Comparison of ENCODE assay signal across 22 mouse cellular contexts in the genomic region with DNA sequence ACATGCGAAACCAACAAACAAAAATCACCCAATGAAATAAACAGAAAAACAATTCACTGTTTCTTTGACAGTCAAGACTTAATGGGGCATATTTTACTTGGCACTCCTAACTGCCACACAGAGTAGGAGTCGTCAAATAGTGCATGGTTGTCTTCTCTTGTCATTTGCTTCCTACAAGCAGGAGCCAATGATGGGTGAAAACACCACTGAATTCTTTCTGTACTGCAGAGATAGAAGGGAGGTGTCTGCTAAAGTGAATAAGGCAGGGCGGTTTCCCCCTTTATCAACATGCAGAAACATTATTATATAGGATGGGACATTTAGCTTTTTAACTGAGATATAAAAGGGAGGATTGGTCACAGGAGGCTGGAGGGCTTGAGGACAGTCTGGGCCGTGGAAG. TPM values are rescaled to one million over a fixed set of nuclear protein-coding genes. Genes with fewer than 3 reads are reported as not detected.
DNase-seq lines count a peak whose midpoint lies in the region; ATAC-seq and TF ChIP-seq lines count a peak whose summit lies in the region.
"Had no signal": no experiment of that assay in that cellular context is flagged by ENCODE, and none has a peak within 500 bp of the region (broad histone marks: within the 10 kb centered on the region; RNA-seq: fewer than 3 reads in every experiment).

No protein-coding gene starts in this region.

- H3K4me3 ChIP-seq in embryonic fibroblast, embryonic 13.5 days (ENCODE audit: insufficient read depth, low read length), result no peak overlapping the region
- no peak overlapping the region for H3K4me3 ChIP-seq in liver, embryonic 12.5 days
- no peak overlapping the region for H3K4me3 ChIP-seq in liver, postnatal 0 days (ENCODE audit: low read depth, low read length)
- H3K4me3 ChIP-seq in limb, embryonic 10.5 days, result no peak overlapping the region
- H3K4me3 ChIP-seq: heart, embryonic 12.5 days had no signal

- peak overlapping the region; percentile 20; the same call in 1 of the 2 replicates for H3K27ac ChIP-seq in embryonic fibroblast, embryonic 13.5 days (ENCODE audit: insufficient read depth, low read length)
- peak overlapping the region; percentile 63 for H3K27ac ChIP-seq in liver, embryonic 12.5 days
- H3K27ac ChIP-seq in liver, postnatal 0 days (ENCODE audit: low read depth), result no peak overlapping the region
- H3K27ac ChIP-seq in limb, embryonic 10.5 days, result no peak overlapping the region
- H3K27ac ChIP-seq: hindbrain, embryonic 14.5 days had no signal

- no peaks in the 10 kb centered on the region for H3K9me3 ChIP-seq in liver, embryonic 12.5 days (replicated peaks)
- H3K9me3 ChIP-seq in liver, postnatal 0 days (ENCODE audit: low read length), result no peaks in the 10 kb centered on the region
- H3K9me3 ChIP-seq in limb, embryonic 10.5 days (replicated peaks), result no peaks in the 10 kb centered on the region
- H3K9me3 ChIP-seq: heart, embryonic 12.5 days had no signal

- no peaks in the 10 kb centered on the region for H3K27me3 ChIP-seq in liver, embryonic 12.5 days (replicated peaks)
- H3K27me3 ChIP-seq in liver, postnatal 0 days (ENCODE audit: insufficient read depth, low read length), result no peaks in the 10 kb centered on the region
- no peaks in the 10 kb centered on the region for H3K27me3 ChIP-seq in limb, embryonic 10.5 days (ENCODE audit: low read depth, poor library complexity, severe bottlenecking)
- H3K27me3 ChIP-seq: heart, embryonic 12.5 days had no signal

- DNase-seq in Muller cell, postnatal 12 days (ENCODE audit: inconsistent ontology term), result peak; percentile 4
- DNase-seq in liver, postnatal 0 days, result no peak
- DNase-seq in thymus, postnatal 0 days (ENCODE audit: low spot score), result no peak
- no peak for DNase-seq in kidney, postnatal 10 days
- DNase-seq in limb, embryonic 10.5 days (ENCODE audit: low spot score), result no peak
- DNase-seq in heart, adult 11 months, result no peak
- DNase-seq: adrenal gland, postnatal 25 days; cerebellum, adult 8-10 months; cerebellum, postnatal 25 days; gastrocnemius, postnatal 14 days; heart, adult 18-20 months; kidney, postnatal 25 days; lung, embryonic 14.5 days; lung, postnatal 14 days; thymus, postnatal 25 days had no signal

- WGBS in liver, embryonic 12.5 days (ENCODE audit: insufficient replicate concordance), result 34% methylated on average over 4 of the region's 4 CpGs
- 52% methylated on average over 4 of the region's 4 CpGs for WGBS in liver, postnatal 0 days (ENCODE audit: insufficient replicate concordance)
- 80% methylated on average over 4 of the region's 4 CpGs for WGBS in limb, embryonic 10.5 days

- peaks cover 6% of the 10 kb centered on the region for H3K4me1 ChIP-seq in embryonic fibroblast, embryonic 13.5 days (ENCODE audit: control insufficient read depth, insufficient read depth, low read length)
- H3K4me1 ChIP-seq in liver, embryonic 12.5 days, result peaks cover 26% of the 10 kb centered on the region
- H3K4me1 ChIP-seq in liver, postnatal 0 days (ENCODE audit: insufficient read depth), result no peaks in the 10 kb centered on the region
- no peaks in the 10 kb centered on the region for H3K4me1 ChIP-seq in limb, embryonic 10.5 days
- H3K4me1 ChIP-seq: heart, embryonic 12.5 days had no signal

- H3K36me3 ChIP-seq in liver, embryonic 12.5 days, result no peaks in the 10 kb centered on the region
- no peaks in the 10 kb centered on the region for H3K36me3 ChIP-seq in liver, postnatal 0 days (replicated peaks; ENCODE audit: insufficient read depth, low read length)
- no peaks in the 10 kb centered on the region for H3K36me3 ChIP-seq in limb, embryonic 10.5 days
- H3K36me3 ChIP-seq: heart, embryonic 12.5 days had no signal

- no peak for TF ChIP-seq POLR2A in embryonic fibroblast, embryonic 13.5 days (IDR thresholded peaks at IDR 0.05; ENCODE audit: low read depth, low read length)

- H3K9ac ChIP-seq in liver, embryonic 12.5 days, result no peak overlapping the region
- H3K9ac ChIP-seq in liver, postnatal 0 days (replicated peaks), result no peak overlapping the region
- H3K9ac ChIP-seq: heart, embryonic 12.5 days; hindbrain, embryonic 14.5 days; lung, embryonic 14.5 days had no signal

- peak; percentile 60 for TF ChIP-seq EP300 in liver, postnatal 0 days (IDR thresholded peaks at IDR 0.05; ENCODE audit: low read depth)

- H3K4me2 ChIP-seq in liver, embryonic 12.5 days, result peak overlapping the region; percentile 19
- no peak overlapping the region for H3K4me2 ChIP-seq in liver, postnatal 0 days (ENCODE audit: low read depth, low read length)
- H3K4me2 ChIP-seq: heart, embryonic 12.5 days; hindbrain, embryonic 14.5 days; lung, embryonic 14.5 days; midbrain, embryonic 11.5 days had no signal

- ATAC-seq in liver, embryonic 12.5 days, result peak; percentile 94
- ATAC-seq in liver, postnatal 0 days, result peak; percentile 64
- ATAC-seq: forebrain, embryonic 16.5 days; intestine, postnatal 0 days had no signal

- TF ChIP-seq CTCF in embryonic fibroblast, embryonic 13.5 days (IDR thresholded peaks at IDR 0.05; ENCODE audit: borderline replicate concordance, insufficient read depth, low read length), result no peak
- TF ChIP-seq CTCF in liver, postnatal 0 days (IDR thresholded peaks at IDR 0.05; ENCODE audit: low read depth), result no peak

RNA-seq across cellular contexts. Expression of a gene that starts 13.0 kb away (rescaled TPM):
- 36.1 and 38.2 TPM in 2 replicates for polyA plus RNA-seq in embryonic fibroblast, embryonic 13.5 days (2011; ENCODE audit: insufficient read length, low read depth, missing spikeins)
- polyA plus RNA-seq in liver, embryonic 12.5 days (2016; fragmentation: Nextera tagmentation; extraction: Ambion mirVana), result 21.3 and 21.4 TPM in 2 replicates
- polyA plus RNA-seq in liver, postnatal 0 days (2015; fragmentation: Nextera tagmentation; extraction: Ambion mirVana), result 8.2 and 8.6 TPM in 2 replicates
- 36.5 and 36.6 TPM in 2 replicates for polyA plus RNA-seq in thymus, postnatal 0 days (2015; fragmentation: Nextera tagmentation; extraction: Ambion mirVana)
- 19.3 and 21.1 TPM in 2 replicates for polyA plus RNA-seq in limb, embryonic 10.5 days (2016; fragmentation: Nextera tagmentation; extraction: Ambion mirVana)

Comparison
In these comparisons a context has a peak if more than half of its experiments do, and no peak if none do; other contexts are left out.
1. H3K27ac ChIP-seq: peak in embryonic fibroblast, embryonic 13.5 days (single experiment) and liver, embryonic 12.5 days (single experiment); none in liver, postnatal 0 days (single experiment) and limb, embryonic 10.5 days (single experiment).